Mouse (Mus musculus): ENCODE measurements at regions not wholly inside any gene's neighbourhood (a gene's known extent, or its start where the extent isn't known, plus 50 kb on each side); places are given as distances from the start of the nearest gene placed in this dataset.
A peak's percentile ranks its signal among the peaks of the same experiment; 100 is the strongest.

GRCm38 (mm10) chr14:82998135-82998534 is 1445.2 kb upstream of the Pcdh17 start:
- TF ChIP-seq USF1 (IDR thresholded peaks at IDR 0.05; ENCODE audit: low read depth, low read length) (no peak), MYB (IDR thresholded peaks at IDR 0.05; ENCODE audit: low read depth, low read length) (no peak)
- no peak overlapping the region for H3K4me3 ChIP-seq (ENCODE audit: control insufficient read depth in 1 of 2, insufficient read depth in 1 of 2, low read depth in 2 of 2, low read length in 2 of 2)
- H3K9me3 ChIP-seq (replicated peaks; ENCODE audit: insufficient read depth, low read length): no peaks in the 10 kb centered on the region

GRCm38 (mm10) chr14:83002178-83002911 is 1441.0 kb upstream of the Pcdh17 start:
- Histone ChIP-seq H3K9me3 (replicated peaks; ENCODE audit: insufficient read depth, low read length) (no peaks in the 10 kb centered on the region), H3K27ac (ENCODE audit: control insufficient read depth, low read depth, low read length) (no peak overlapping the region), H3K4me1 (ENCODE audit: control insufficient read depth in 1 of 2, insufficient read depth in 2 of 2, low read length in 2 of 2) (no peaks in the 10 kb centered on the region; a peak in 1 of 4 replicates), H3K79me2 (ENCODE audit: control insufficient read depth, insufficient read depth, low read length, poor library complexity) (no peaks in the 10 kb centered on the region), H3K27me3 (ENCODE audit: control insufficient read depth in 1 of 2, insufficient read depth in 2 of 2, low read length in 2 of 2) (no peaks in the 10 kb centered on the region), H3K36me3 (ENCODE audit: control insufficient read depth in 1 of 2, insufficient read depth in 2 of 2, low read length in 2 of 2) (no peaks in the 10 kb centered on the region), H3K9ac (ENCODE audit: control insufficient read depth, low read depth, low read length, poor library complexity, severe bottlenecking) (no peak overlapping the region), H3K4me3 (ENCODE audit: control insufficient read depth in 1 of 2, insufficient read depth in 1 of 2, low read depth in 2 of 2, low read length in 2 of 2) (no peak overlapping the region)
- no peak for DNase-seq (ENCODE audit: low read depth, low spot score)
- TF ChIP-seq JUND (IDR thresholded peaks at IDR 0.05; ENCODE audit: low read depth, low read length): no peak
- no peak for TF ChIP-seq SMC3 (IDR thresholded peaks at IDR 0.05; ENCODE audit: low read depth, low read length)
- no peak for TF ChIP-seq ELF1 (IDR thresholded peaks at IDR 0.05; ENCODE audit: low read depth, low read length)
- no peak for TF ChIP-seq ETS1 (IDR thresholded peaks at IDR 0.05; ENCODE audit: low read depth, low read length)
- TF ChIP-seq ZNF384 (IDR thresholded peaks at IDR 0.05; ENCODE audit: low read depth, low read length): no peak
- no peak for TF ChIP-seq CHD2 (IDR thresholded peaks at IDR 0.05; ENCODE audit: low read length)
- no peak for TF ChIP-seq TCF12 (IDR thresholded peaks at IDR 0.05; ENCODE audit: low read depth, low read length)
- no peak for TF ChIP-seq ZKSCAN1 (IDR thresholded peaks at IDR 0.05; ENCODE audit: low read depth, low read length)
- no peak for TF ChIP-seq NRF1 (IDR thresholded peaks at IDR 0.05; ENCODE audit: insufficient read depth, low read depth, low read length, poor library complexity, severe bottlenecking)

More at GRCm38 (mm10) chr14:82998135-82998534, 1445.2 kb upstream of the Pcdh17 start:
- no peaks in the 10 kb centered on the region for H3K36me3 ChIP-seq (ENCODE audit: control insufficient read depth in 1 of 2, insufficient read depth in 2 of 2, low read length in 2 of 2)
- no peak overlapping the region for H3K27ac ChIP-seq (ENCODE audit: control insufficient read depth, low read depth, low read length)
- H3K79me2 ChIP-seq (ENCODE audit: control insufficient read depth, insufficient read depth, low read length, poor library complexity): no peaks in the 10 kb centered on the region
- no peaks in the 10 kb centered on the region; a peak in 1 of 4 replicates for H3K4me1 ChIP-seq (ENCODE audit: control insufficient read depth in 1 of 2, insufficient read depth in 2 of 2, low read length in 2 of 2)
- H3K9ac ChIP-seq (ENCODE audit: control insufficient read depth, low read depth, low read length, poor library complexity, severe bottlenecking): no peak overlapping the region
- H3K27me3 ChIP-seq (ENCODE audit: control insufficient read depth in 1 of 2, insufficient read depth in 2 of 2, low read length in 2 of 2): no peaks in the 10 kb centered on the region
- DNase-seq (ENCODE audit: low read depth, low spot score): peak; percentile 19

DNA sequence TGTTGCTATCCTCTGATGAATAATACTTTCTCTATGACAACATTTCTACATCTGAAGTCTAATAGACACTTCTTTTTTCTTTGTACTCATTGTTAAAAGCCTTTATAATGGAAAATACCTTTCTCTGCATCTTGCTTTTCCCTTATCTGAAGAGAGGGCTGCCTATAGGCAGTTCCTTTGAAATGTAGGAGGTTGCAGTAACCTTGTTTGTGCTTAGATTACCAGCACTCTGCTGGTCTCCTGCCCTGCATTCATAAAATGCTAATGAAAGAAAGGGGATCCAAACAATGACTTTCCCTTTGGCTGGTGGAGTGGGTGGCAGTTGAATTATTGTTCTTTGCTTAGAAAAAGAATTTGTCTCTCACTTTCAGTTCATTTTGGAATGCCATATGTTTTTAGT is 1434.8 kb upstream of the Pcdh17 start:
- DNase-seq (ENCODE audit: low read depth, low spot score): no peak
- Histone ChIP-seq H3K79me2 (ENCODE audit: control insufficient read depth, insufficient read depth, low read length, poor library complexity) (no peaks in the 10 kb centered on the region), H3K4me3 (ENCODE audit: control insufficient read depth in 1 of 2, insufficient read depth in 1 of 2, low read depth in 2 of 2, low read length in 2 of 2) (no peak overlapping the region), H3K4me1 (ENCODE audit: control insufficient read depth in 1 of 2, insufficient read depth in 2 of 2, low read length in 2 of 2) (no peaks in the 10 kb centered on the region), H3K9ac (ENCODE audit: control insufficient read depth, low read depth, low read length, poor library complexity, severe bottlenecking) (no peak overlapping the region), H3K9me3 (replicated peaks; ENCODE audit: insufficient read depth, low read length) (no peaks in the 10 kb centered on the region), H3K27ac (ENCODE audit: control insufficient read depth, low read depth, low read length) (no peak overlapping the region), H3K36me3 (ENCODE audit: control insufficient read depth in 1 of 2, insufficient read depth in 2 of 2, low read length in 2 of 2) (no peaks in the 10 kb centered on the region), H3K27me3 (ENCODE audit: control insufficient read depth in 1 of 2, insufficient read depth in 2 of 2, low read length in 2 of 2) (no peaks in the 10 kb centered on the region)
- TF ChIP-seq MXI1 (IDR thresholded peaks at IDR 0.05; ENCODE audit: low read depth, low read length) (no peak), MAFK (IDR thresholded peaks at IDR 0.05; ENCODE audit: borderline replicate concordance, low read depth, low read length) (no peak), TBP (IDR thresholded peaks at IDR 0.05; ENCODE audit: low read depth, low read length) (no peak)
